Mouse (Mus musculus) liver, postnatal 0 days (tissue): Measurements from ENCODE around the gene Ano8. TPM values are rescaled to one million over a fixed set of nuclear protein-coding genes. Genes with fewer than 3 reads are reported as not detected.
"Not testable (repeated sequence)": the region's sequence is repeated elsewhere in the genome, so short reads cannot be mapped to it uniquely, and the experiment has no call there.

ENCODE experiments used
- ATAC-seq: fragments of 200-750 bp; cut with Nextera tagmentation; 2 replicates; pipeline ENCODE4 v1.8.0; 2017; ENCODE audit warnings: mild to moderate bottlenecking, moderate library complexity
- DNase-seq: peaks from one replicate; pipeline ENCODE4 v3.0.0-alpha.2; 2016
- H3K27ac ChIP-seq: fragments of 300-500 bp; sonication (generic); 2 replicates; pipeline ENCODE4 v1.5.1; 2014; ENCODE audit warnings: antibody characterized with exemption, moderate library complexity, mild to moderate bottlenecking, low read depth
- H3K27me3 ChIP-seq: fragments of 300-500 bp; sonication (generic); 2 replicates; pipeline ENCODE4 v1.6.1; 2014; ENCODE audit warnings: low read length, control low read depth, mixed read lengths; ENCODE audit not compliant: insufficient read depth
- H3K36me3 ChIP-seq: fragments of 300-500 bp; sonication (generic); replicated peaks from 2 replicates; pipeline ENCODE4 v1.6.1; 2014; ENCODE audit warnings: mild to moderate bottlenecking, control low read depth, low read length, moderate library complexity, mixed read lengths; ENCODE audit not compliant: insufficient read depth
- H3K4me1 ChIP-seq: fragments of 300-500 bp; sonication (generic); 2 replicates; pipeline ENCODE4 v1.6.1; 2014; ENCODE audit warnings: antibody characterized with exemption, mild to moderate bottlenecking, control low read depth; ENCODE audit not compliant: insufficient read depth
- H3K4me2 ChIP-seq: fragments of 300-500 bp; sonication (generic); 2 replicates; pipeline ENCODE4 v1.6.1; 2014; ENCODE audit warnings: low read depth, mild to moderate bottlenecking, low read length, moderate library complexity, mixed read lengths
- H3K4me3 ChIP-seq: fragments of 300-500 bp; sonication (generic); 2 replicates; pipeline ENCODE4 v1.5.1; 2014; ENCODE audit warnings: low read depth, low read length
- H3K9ac ChIP-seq: fragments of 300-500 bp; sonication (generic); replicated peaks from 2 replicates; pipeline ENCODE4 v1.6.1; 2014; ENCODE audit warnings: mild to moderate bottlenecking, moderate library complexity
- H3K9me3 ChIP-seq: fragments of 300-500 bp; sonication (generic); 2 replicates; pipeline ENCODE4 v1.6.1; 2016; ENCODE audit warnings: mild to moderate bottlenecking, control low read depth, low read length, mixed read lengths
- CTCF ChIP-seq: sonication (generic); IDR thresholded peaks from 2 replicates; pipeline ENCODE4 v1.5.1; 2016; ENCODE audit warnings: antibody characterized with exemption, low read depth
- EP300 ChIP-seq: IDR thresholded peaks from 2 replicates; pipeline ENCODE4 v1.6.1; 2016; ENCODE audit warnings: antibody characterized with exemption, low read depth, mild to moderate bottlenecking
- WGBS: fragments of 180-500 bp; shearing (Covaris S2); extraction: QIAGEN DNeasy Blood & Tissue Kit; methylation state at CpG from one replicate; pipeline ENCODE4 v1.1.7; 2014; ENCODE audit not compliant: insufficient replicate concordance; 5-methylcytosine and 5-hydroxymethylcytosine counted together
- polyA plus RNA-seq: library from polyadenylated mRNA; unstranded; fragments of >200 nt; fragmentation: Nextera tagmentation; extraction: Ambion mirVana; gene quantifications from 2 replicates; pipeline ENCODE4 v1.2.1, GENCODE M21; 2015

Ano8 gene
- polyA plus RNA-seq, 1 experiment from 2014 or later: 0.14 TPM

- DNase-seq: no peak
- Histone ChIP-seq H3K4me2 (no peak overlapping the region), H3K27ac (peak overlapping the region; percentile 84), H3K4me3 (no peak overlapping the region), H3K9ac (no peak overlapping the region), H3K9me3 (no peaks in the 10 kb centered on the region), H3K36me3 (no peaks in the 10 kb centered on the region), H3K27me3 (peaks cover 11% of the 10 kb centered on the region), H3K4me1 (peaks cover 3% of the 10 kb centered on the region; the same call in 1 of the 2 replicates)
- no peak for TF ChIP-seq CTCF
- no peak for TF ChIP-seq EP300
- WGBS: 20% methylated on average over 6 of the region's 6 CpGs
- peak; percentile 16; the same call in 1 of the 2 replicates for ATAC-seq
Measured at GRCm38 (mm10) chr8:71526272-71526671, 40.5 kb upstream of the Ano8 start.

- H3K4me2 ChIP-seq: no peak within 1 kb of the TSS
- no peak for ATAC-seq
- no peaks in the 10 kb centered on the region for H3K9me3 ChIP-seq
- H3K9ac ChIP-seq: no peak within 1 kb of the TSS
- peak within 1 kb of the TSS; percentile 84 for H3K27ac ChIP-seq
- no peaks in the 10 kb centered on the region for H3K36me3 ChIP-seq
- H3K4me1 ChIP-seq: peaks cover 3% of the 10 kb centered on the region; the same call in 1 of the 2 replicates
- TF ChIP-seq EP300 (no peak), CTCF (no peak)
- no peak for DNase-seq
- H3K27me3 ChIP-seq: peaks cover 11% of the 10 kb centered on the region
- 36% methylated on average over 43 of the region's 46 CpGs for WGBS
- H3K4me3 ChIP-seq: no peak within 1 kb of the TSS
Measured at GRCm38 (mm10) chr8:71525226-71526050, 39.7 kb upstream of the Ano8 start, which contains the start of gene Ccdc194. TSS of gene Ccdc194 (minus strand) at chr8:71525711.

DNA sequence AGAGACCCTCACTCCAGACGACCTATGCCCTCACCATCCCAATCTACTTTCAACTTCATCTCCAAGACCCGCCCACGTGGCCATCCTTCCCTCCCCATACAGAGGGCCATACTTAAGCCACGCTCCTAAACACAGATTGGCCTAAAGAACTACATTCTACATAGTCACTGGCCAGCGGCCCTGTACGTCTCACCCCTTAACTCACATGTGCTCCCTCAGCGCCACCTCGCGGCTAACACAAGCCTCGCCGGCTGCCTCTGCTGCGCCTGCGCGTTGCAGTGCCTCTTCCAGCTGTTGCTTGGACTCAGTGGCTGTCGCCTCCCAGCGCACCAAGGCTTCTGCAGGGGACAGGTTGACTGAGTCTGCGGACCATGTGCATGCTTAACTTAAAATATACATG is 35.9 kb upstream of the Ano8 start:
- peak; percentile 89 for ATAC-seq
- no peak overlapping the region for H3K4me3 ChIP-seq
- H3K36me3 ChIP-seq: no peaks in the 10 kb centered on the region
- WGBS: 2% methylated on average over 17 of the region's 17 CpGs
- H3K9ac ChIP-seq: no peak overlapping the region
- no peak overlapping the region for H3K4me2 ChIP-seq
- H3K9me3 ChIP-seq: no peaks in the 10 kb centered on the region
- peaks cover 11% of the 10 kb centered on the region for H3K27me3 ChIP-seq
- no peak overlapping the region for H3K27ac ChIP-seq
- peak; percentile 95 for DNase-seq
- H3K4me1 ChIP-seq: no peaks in the 10 kb centered on the region
- TF ChIP-seq CTCF: peak; percentile 96
- no peak for TF ChIP-seq EP300

DNA sequence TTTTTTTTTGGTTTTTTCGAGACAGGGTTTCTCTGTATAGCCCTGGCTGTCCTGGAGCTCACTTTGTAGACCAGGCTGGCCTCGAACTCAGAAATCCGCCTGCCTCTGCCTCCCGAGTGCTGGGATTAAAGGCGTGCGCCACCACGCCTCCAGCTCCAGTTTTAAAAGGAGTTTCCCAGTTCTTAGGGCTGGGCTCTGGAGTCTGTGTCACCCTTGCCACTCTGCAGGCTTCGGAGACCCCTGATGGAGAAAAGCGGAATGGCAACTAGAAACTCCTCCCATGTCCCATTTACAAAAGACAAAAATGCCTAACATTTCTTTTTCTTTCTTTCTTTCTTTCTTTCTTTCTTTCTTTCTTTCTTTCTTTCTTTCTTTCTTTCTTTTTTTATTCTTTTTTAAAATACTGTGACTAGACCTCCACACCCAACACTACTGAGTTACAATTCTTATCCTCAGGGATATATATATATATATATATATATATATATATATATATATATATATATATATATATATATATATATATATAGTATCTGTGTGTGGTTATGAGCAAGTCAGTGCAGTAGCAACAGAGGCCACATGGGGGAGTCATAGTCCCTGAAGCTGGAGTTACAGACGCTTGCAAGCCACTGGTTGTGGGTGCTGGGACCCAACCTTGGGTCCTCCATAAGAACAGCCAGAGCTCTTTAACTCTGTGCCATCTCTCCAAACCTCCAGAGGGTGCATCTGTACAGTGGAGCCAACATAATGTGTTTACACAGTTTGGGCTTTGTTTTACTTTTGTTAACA is 33.5 kb upstream of the Ano8 start:
- H3K4me1 ChIP-seq, H3K27ac ChIP-seq, H3K4me3 ChIP-seq, H3K36me3 ChIP-seq, H3K9me3 ChIP-seq, H3K27me3 ChIP-seq, H3K9ac ChIP-seq, ATAC-seq, H3K4me2 ChIP-seq: not testable (repeated sequence)
- peak; percentile 72 for DNase-seq
- peak; percentile 70 for TF ChIP-seq CTCF
- 31% methylated on average over 9 of the region's 10 CpGs for WGBS

DNA sequence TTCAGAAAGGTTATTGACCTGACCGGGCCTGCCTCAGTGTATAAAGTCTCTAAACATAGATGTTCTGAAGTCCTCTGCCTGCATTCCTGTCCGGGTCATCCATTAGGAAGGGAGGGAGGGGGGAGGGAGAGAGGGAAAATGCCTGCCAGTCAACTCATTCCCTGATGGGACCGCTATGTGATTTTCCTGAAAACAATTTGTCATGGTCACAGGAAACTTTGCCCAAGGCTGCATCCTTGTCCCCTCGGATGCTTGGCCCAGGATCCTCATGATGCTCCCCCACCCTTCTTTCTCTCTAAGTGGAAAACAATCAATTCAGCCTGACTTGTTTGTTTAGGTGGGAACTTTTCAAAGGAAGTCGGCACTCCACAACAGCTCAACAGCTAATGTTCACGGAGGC is 31.0 kb upstream of the Ano8 start:
- 37% methylated on average over 6 of the region's 6 CpGs for WGBS
- Histone ChIP-seq H3K27ac (no peak overlapping the region), H3K36me3 (no peaks in the 10 kb centered on the region), H3K4me1 (no peaks in the 10 kb centered on the region), H3K9ac (no peak overlapping the region), H3K4me3 (no peak overlapping the region), H3K27me3 (no peaks in the 10 kb centered on the region), H3K4me2 (no peak overlapping the region), H3K9me3 (no peaks in the 10 kb centered on the region)
- TF ChIP-seq CTCF: no peak
- no peak for TF ChIP-seq EP300
- DNase-seq (no peak), ATAC-seq (no peak)

DNA sequence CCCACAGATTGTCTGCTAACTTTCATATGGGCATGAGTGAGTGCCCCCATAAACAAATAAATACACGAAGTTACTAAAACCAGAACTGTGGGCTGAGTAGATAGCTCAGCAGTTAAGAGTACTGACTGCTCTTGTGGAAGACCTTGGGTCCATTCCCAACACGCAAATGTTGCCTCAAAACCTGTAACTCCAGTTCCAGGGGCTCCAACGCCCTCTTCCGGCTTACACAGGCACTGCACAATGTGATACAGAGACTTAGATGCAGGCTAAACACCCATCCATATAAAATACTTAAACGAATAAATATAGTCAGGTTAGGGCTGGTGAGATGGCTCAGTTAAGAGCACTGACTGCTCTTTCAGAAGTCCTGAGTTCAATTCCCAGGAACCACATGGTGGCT is 29.3 kb upstream of the Ano8 start:
- H3K27me3 ChIP-seq: no peaks in the 10 kb centered on the region
- H3K9me3 ChIP-seq: no peaks in the 10 kb centered on the region
- no peak overlapping the region for H3K27ac ChIP-seq
- DNase-seq (no peak), ATAC-seq (no peak)
- WGBS: 70% methylated on average over 5 of the region's 5 CpGs
- H3K4me3 ChIP-seq: no peak overlapping the region
- H3K9ac ChIP-seq: no peak overlapping the region
- no peaks in the 10 kb centered on the region for H3K4me1 ChIP-seq
- H3K4me2 ChIP-seq: no peak overlapping the region
- no peaks in the 10 kb centered on the region for H3K36me3 ChIP-seq
- no peak for TF ChIP-seq EP300
- TF ChIP-seq CTCF: no peak
